Mouse (Mus musculus) ES-Bruce4 (cell line): ENCODE data around the gene Fhdc1. TPM values are rescaled to one million over a fixed set of nuclear protein-coding genes. Genes with fewer than 3 reads are reported as not detected.

Experiments used
- H3K27ac ChIP-seq: 2 replicates; pipeline ENCODE4 v1.5.1; 2012; ENCODE audit warnings: low read length, inconsistent platforms; ENCODE audit not compliant: insufficient read depth
- H3K27me3 ChIP-seq: 2 replicates; pipeline ENCODE4 v1.6.1; 2012; ENCODE audit warnings: mild to moderate bottlenecking, low read length, inconsistent platforms; ENCODE audit not compliant: control insufficient read depth, poor library complexity, insufficient read depth, severe bottlenecking
- H3K36me3 ChIP-seq: 2 replicates; pipeline ENCODE4 v1.6.1; 2012; ENCODE audit warnings: inconsistent platforms, mild to moderate bottlenecking, low read length, moderate library complexity; ENCODE audit not compliant: control insufficient read depth, poor library complexity, insufficient read depth, severe bottlenecking
- H3K4me1 ChIP-seq: one replicate; pipeline ENCODE4 v1.8.1; 2011; ENCODE audit warnings: low read length; ENCODE audit not compliant: control insufficient read depth, insufficient read depth
- H3K4me3 ChIP-seq: 2 replicates; pipeline ENCODE4 v1.5.1; 2011; ENCODE audit warnings: low read depth, mild to moderate bottlenecking, low read length
- H3K9ac ChIP-seq: 2 replicates; pipeline ENCODE4 v1.6.1; 2012; ENCODE audit warnings: low read depth, mild to moderate bottlenecking, inconsistent platforms; ENCODE audit not compliant: poor library complexity, severe bottlenecking
- H3K9me3 ChIP-seq: replicated peaks from 2 replicates; pipeline ENCODE4 v1.6.1; 2012; ENCODE audit warnings: mild to moderate bottlenecking, low read length, inconsistent platforms; ENCODE audit not compliant: control insufficient read depth, poor library complexity, insufficient read depth, severe bottlenecking
- CTCF ChIP-seq: IDR thresholded peaks from one replicate; pipeline ENCODE4 v1.8.1; 2011; ENCODE audit warnings: low read depth, low read length
- EP300 ChIP-seq: IDR thresholded peaks from 2 replicates; pipeline ENCODE4 v1.6.1; 2011; ENCODE audit warnings: low read depth, low read length; ENCODE audit not compliant: insufficient read depth
- POLR2A ChIP-seq: IDR thresholded peaks from one replicate; pipeline ENCODE4 v1.8.1; 2011; ENCODE audit warnings: low read length; ENCODE audit not compliant: insufficient read depth
- polyA plus RNA-seq: library from polyadenylated mRNA; stranded (reverse); fragments of >200 nt; gene quantifications from 2 replicates; pipeline ENCODE4 v1.2.4, GENCODE M21; 2011; ENCODE audit warnings: low read depth; ENCODE audit not compliant: missing spikeins, insufficient read depth, insufficient read length

Fhdc1 gene
- polyA plus RNA-seq, 1 experiment: 1.8 TPM

GRCm38 (mm10) chr3:84460952-84461351 lies 19.3 kb downstream of the Fhdc1 start:
- H3K36me3 ChIP-seq: no peaks in the 10 kb centered on the region
- H3K27me3 ChIP-seq: no peaks in the 10 kb centered on the region
- no peak overlapping the region for H3K4me3 ChIP-seq
- H3K9me3 ChIP-seq: no peaks in the 10 kb centered on the region
- no peak for TF ChIP-seq EP300
- TF ChIP-seq POLR2A: no peak
- no peak for TF ChIP-seq CTCF
- no peak overlapping the region for H3K27ac ChIP-seq
- no peak overlapping the region for H3K9ac ChIP-seq
- H3K4me1 ChIP-seq: no peaks in the 10 kb centered on the region

- H3K27ac ChIP-seq: no peak overlapping the region
- H3K9ac ChIP-seq: no peak overlapping the region
- no peaks in the 10 kb centered on the region for H3K4me1 ChIP-seq
- no peak for TF ChIP-seq POLR2A
- no peak for TF ChIP-seq CTCF
- TF ChIP-seq EP300: no peak
- H3K9me3 ChIP-seq: no peaks in the 10 kb centered on the region
- H3K4me3 ChIP-seq: no peak overlapping the region
- no peaks in the 10 kb centered on the region for H3K36me3 ChIP-seq
- no peaks in the 10 kb centered on the region for H3K27me3 ChIP-seq
Observed at GRCm38 (mm10) chr3:84460499-84460898, 19.7 kb downstream of the Fhdc1 start.

DNA sequence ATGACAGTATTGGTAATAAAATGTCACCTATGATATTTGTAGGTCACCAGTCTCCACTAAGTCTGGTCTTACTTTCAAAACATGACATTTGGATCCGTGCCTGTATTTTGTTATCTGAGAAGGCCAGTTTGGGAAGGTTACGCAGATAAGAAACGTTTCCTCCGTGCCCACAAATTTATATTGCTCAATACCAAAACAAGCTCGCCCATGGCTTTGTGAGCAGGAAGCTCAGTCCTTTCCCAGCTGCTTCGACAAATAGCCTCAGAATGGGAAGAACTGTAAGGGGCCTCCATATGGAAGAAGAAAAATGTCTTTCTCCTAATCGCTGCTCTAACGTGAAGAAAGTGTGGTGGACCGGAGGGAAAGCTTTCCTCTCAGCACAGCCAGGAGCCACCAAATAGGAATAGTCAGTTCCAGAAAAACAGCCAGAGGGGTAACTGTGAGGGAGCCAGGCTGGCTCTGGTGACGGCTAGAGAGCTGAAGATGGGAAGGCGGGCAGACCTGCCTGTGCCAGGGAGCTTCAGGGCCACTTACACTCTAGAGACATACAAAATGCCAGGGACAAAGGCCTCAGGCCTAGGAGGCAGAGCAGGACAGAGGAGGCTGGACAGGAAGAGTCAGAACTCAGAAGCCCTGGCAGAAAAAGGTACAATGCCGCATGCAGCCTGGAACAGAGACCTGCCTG lies 24.4 kb downstream of the Fhdc1 start:
- TF ChIP-seq EP300: no peak
- TF ChIP-seq CTCF: no peak
- TF ChIP-seq POLR2A: no peak
- no peaks in the 10 kb centered on the region for H3K9me3 ChIP-seq
- H3K9ac ChIP-seq: no peak overlapping the region
- H3K27me3 ChIP-seq: no peaks in the 10 kb centered on the region
- no peaks in the 10 kb centered on the region for H3K4me1 ChIP-seq
- no peak overlapping the region for H3K27ac ChIP-seq
- H3K4me3 ChIP-seq: no peak overlapping the region
- H3K36me3 ChIP-seq: no peaks in the 10 kb centered on the region

DNA sequence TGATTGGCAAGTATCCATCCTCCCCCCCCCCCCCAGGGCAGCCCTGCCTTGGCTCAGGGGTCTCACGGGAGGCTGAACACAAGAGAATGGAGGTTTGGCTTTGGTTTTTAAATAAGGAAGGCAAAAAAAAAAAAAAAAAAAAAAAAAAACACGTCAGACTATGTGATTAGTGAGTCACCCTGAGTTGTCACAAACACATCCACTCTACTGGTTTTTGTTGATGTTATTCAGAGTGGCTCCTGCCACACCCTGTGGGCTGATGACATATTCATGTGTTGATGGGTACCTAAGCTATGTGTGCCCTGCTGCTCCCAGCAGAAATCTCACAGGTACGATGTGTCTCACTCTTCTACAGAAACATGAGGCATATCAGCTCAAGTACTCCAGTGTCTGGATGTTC lies 29.6 kb downstream of the Fhdc1 start:
- Histone ChIP-seq H3K4me1 (no peaks in the 10 kb centered on the region), H3K27ac (no peak overlapping the region), H3K4me3 (no peak overlapping the region), H3K36me3 (no peaks in the 10 kb centered on the region), H3K27me3 (no peaks in the 10 kb centered on the region), H3K9ac (no peak overlapping the region), H3K9me3 (no peaks in the 10 kb centered on the region)
- TF ChIP-seq POLR2A: no peak
- no peak for TF ChIP-seq EP300
- TF ChIP-seq CTCF: no peak

- no peaks in the 10 kb centered on the region for H3K4me1 ChIP-seq
- H3K4me3 ChIP-seq: no peak overlapping the region
- H3K36me3 ChIP-seq: no peaks in the 10 kb centered on the region
- TF ChIP-seq POLR2A: no peak
- no peak for TF ChIP-seq EP300
- no peak for TF ChIP-seq CTCF
- no peak overlapping the region for H3K9ac ChIP-seq
- H3K9me3 ChIP-seq: no peaks in the 10 kb centered on the region
- no peak overlapping the region for H3K27ac ChIP-seq
- H3K27me3 ChIP-seq: no peaks in the 10 kb centered on the region
Observed at GRCm38 (mm10) chr3:84449015-84449414, 31.2 kb downstream of the Fhdc1 start.

DNA sequence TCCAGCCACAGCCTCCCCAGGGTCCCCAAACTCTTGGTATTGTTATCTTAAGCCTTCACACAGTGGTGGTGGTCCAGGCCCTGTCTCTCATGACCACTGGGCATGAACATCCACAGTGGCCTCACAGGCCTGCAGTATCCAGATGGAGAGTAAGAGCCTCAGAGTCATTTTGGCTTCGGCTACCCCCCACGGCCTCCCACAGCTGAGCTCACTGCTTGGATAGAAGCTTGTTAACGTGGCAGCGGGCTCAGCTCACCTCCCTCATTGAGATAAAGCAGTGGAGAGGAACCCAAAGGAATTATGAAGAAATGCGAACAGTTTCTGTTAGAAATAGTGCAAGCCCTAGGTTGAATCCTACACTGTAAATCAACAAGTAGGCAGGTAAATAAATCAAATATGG lies 32.4 kb downstream of the Fhdc1 start:
- no peaks in the 10 kb centered on the region for H3K27me3 ChIP-seq
- no peaks in the 10 kb centered on the region for H3K9me3 ChIP-seq
- no peak overlapping the region for H3K4me3 ChIP-seq
- no peaks in the 10 kb centered on the region for H3K36me3 ChIP-seq
- H3K4me1 ChIP-seq: no peaks in the 10 kb centered on the region
- TF ChIP-seq EP300 (no peak), CTCF (no peak), POLR2A (no peak)
- no peak overlapping the region for H3K9ac ChIP-seq
- no peak overlapping the region for H3K27ac ChIP-seq
